Mouse (Mus musculus): ENCODE data around the gene Ctso.

DNA sequence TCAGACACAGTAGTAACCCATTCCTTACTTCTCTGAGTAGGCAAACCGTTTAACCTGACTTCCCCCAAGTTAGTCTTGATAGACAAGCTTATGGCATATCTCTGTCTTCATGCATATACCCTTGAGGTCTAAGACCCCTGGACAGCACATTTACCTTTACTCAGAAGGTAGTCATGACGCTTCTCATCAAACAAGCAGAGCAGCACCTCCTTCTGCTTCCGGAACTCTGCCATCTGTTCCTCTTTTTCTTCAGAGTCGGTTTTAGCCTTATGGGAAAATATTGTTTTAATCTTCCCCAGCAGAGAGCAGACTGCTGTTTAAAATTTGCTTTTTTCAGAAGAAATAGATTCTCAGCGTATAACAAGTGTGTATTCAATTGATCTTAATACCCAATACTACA lies 31.4 kb downstream of the Ctso start:
- no peak for TF ChIP-seq POLR2A (IDR thresholded peaks at IDR 0.05; ENCODE audit: borderline replicate concordance, low read depth, low read length)
- no peak for TF ChIP-seq CTCF (IDR thresholded peaks at IDR 0.05; ENCODE audit: low read depth, low read length)

Data from bone marrow macrophage, adult 2 months (primary cell).